Mouse (Mus musculus) cerebellum, adult 9-11 months (tissue): Measurements from ENCODE around the gene 4930407I10Rik.
A peak's percentile ranks its signal among the peaks of the same experiment; 100 is the strongest.

Source experiments
- DNase-seq: peaks from one replicate; pipeline ENCODE4 v3.0.0; 2022

The 4930407I10Rik gene

GRCm38 (mm10) chr15:82058719-82059201 is at the start of gene 4930407I10Rik:
4930407I10Rik (plus strand) TSS chr15:82059151.
- DNase-seq, result no peak

DNA sequence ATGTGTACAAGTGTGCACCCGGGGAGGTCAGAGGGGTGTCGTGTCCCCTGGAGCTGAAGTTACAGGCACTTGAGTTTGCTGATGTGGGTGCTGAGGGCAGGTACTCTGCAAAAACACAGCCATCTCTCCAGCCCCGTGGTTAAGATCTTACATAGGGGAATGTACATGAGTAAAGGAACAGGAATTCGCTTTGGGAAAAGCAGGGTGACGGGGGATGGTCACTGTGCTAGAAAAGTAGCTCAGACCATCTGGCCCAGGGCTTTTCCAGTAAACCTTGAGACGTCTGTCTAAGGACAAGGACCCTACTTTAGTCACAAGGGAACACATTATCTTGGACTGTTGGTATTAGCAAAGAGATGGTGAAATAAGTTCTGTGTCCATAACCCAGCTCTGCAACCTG is 47.0 kb upstream of the 4930407I10Rik start:
- DNase-seq, result no peak

GRCm38 (mm10) chr15:82014745-82015391 is 44.1 kb upstream of the 4930407I10Rik start:
- no peak for DNase-seq

DNA sequence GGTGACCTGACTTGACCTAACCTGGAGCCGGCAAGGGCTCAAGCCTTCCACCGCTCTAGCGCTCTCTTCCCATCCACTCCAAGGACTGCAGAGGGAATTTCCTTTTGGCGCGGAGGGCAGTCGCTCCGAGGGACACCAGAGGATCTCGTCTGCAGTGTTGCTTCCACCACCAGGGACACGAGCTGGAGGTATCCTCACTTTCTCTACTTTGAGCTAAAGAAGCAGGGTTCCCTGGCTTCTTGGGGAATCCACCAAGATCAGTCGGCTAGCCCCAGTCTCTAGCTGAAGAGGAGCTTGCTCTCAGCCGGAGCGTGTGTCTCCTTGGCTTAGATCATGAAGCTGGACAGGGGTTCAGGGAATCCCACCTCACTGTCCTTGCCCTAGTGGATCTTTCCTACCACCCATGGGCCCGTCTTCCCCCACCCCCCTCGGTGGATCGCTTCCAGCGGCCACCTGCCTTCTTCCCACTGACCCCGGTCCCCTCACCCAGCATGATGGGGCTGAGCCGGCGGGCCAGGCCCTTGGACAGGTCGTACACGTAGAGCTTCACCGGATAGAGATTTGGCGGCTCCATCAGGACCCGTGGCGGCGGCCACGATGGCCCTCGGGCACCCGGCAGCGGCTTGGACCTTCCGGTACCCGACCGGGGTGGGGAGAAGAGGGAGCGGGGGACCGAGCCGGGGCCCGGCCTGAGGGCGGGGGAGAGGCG is 43.4 kb upstream of the 4930407I10Rik start:
- DNase-seq, result peak; percentile 66

- DNase-seq, result peak; percentile 99
Measured at GRCm38 (mm10) chr15:82016101-82016808, 42.7 kb upstream of the 4930407I10Rik start.

DNA sequence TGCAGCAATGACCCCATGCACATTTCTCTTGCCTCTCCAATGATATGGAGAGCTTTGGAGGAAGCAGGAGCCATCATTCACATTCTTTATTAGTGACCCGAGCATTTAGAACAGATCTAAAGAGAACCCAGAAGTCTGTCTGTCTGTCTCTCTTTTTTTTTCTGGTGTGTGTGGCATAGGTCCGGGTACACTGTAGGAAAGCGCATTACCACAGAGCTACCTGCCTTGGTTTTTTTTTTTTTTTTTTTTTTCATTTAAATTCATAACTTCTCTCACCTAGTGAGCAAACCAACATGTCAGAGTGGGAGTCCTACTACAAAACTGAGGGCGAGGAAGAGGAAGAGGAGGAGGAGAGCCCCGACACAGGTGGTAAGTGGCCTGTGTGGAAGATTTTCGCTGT is 42.1 kb upstream of the 4930407I10Rik start:
- DNase-seq, result no peak

DNA sequence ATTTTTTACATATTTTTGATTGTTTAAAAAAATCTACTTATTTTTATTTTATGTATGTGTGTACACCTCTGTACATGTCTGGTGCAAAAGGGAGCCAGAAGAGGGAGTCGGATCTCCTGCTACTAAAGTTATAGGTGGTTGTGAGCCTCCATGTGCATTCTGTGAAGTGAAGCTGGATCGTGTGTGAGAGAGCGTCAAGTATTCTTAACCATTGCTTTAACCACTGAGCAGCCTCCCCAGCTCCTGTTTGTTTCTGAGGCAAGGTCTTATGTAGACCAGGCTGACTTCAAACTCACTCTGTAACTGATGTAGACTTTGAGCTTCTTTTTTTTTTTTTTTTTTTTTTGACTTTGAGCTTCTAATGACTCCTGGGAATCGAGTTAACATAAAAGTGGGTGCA is 41.5 kb upstream of the 4930407I10Rik start:
- no peak for DNase-seq

GRCm38 (mm10) chr15:82019288-82019687 is 39.7 kb upstream of the 4930407I10Rik start:
- no peak for DNase-seq

- no peak for DNase-seq
Measured at GRCm38 (mm10) chr15:82022535-82023088, 36.3 kb upstream of the 4930407I10Rik start.

DNA sequence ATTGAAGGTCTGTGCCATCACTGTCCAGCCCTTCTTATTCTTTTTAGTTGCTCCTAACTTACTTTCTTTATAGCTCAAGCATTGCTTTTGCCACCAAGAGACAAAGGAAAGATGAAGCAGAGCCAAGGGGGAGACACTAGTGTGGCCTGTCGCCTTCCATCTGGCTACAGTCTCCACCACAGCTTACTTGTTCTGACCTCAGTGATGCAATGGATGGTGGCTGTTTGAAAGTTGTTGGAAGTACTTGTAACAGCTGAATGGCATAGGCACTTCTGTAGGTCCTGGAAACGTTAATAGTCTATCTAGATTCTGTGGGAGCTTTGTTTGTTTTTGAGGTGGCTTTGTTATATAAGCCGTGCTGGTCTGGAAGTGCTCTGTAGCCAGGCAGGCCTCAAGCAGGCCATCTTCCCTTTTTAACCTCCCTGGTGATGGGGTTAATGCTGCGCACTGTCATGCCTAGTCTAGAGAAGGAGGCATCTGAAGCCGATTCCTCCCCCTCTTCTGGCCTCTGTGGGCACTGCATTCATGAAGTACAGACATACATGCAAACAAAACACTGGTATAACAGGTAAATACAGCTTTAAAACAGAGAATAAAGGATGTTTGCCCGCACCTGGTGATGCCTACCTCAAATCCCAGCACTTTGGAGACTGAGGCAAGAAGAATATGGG is 34.9 kb upstream of the 4930407I10Rik start:
- no peak for DNase-seq

- no peak for DNase-seq
Measured at GRCm38 (mm10) chr15:82027276-82027675, 31.7 kb upstream of the 4930407I10Rik start.

DNA sequence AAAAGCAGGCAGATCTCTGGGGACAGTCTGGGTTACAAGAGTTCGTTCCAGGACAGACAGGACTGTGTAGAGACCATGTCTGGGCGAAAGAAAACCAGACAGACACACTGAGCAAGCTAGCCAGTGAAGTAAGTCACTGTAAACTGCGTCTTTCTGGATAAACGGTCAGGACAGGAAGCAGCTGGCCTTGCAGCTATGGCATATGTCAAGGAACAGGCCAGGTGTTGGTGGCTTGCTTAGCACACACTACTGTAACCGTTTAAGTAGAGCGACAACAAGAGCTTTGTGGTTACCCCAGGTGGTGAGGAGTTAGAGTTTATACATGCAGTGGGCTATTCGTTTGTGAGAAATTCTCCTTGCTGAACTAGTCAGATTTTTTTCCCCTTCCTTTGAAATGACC is 31.2 kb upstream of the 4930407I10Rik start:
- DNase-seq, result no peak

DNA sequence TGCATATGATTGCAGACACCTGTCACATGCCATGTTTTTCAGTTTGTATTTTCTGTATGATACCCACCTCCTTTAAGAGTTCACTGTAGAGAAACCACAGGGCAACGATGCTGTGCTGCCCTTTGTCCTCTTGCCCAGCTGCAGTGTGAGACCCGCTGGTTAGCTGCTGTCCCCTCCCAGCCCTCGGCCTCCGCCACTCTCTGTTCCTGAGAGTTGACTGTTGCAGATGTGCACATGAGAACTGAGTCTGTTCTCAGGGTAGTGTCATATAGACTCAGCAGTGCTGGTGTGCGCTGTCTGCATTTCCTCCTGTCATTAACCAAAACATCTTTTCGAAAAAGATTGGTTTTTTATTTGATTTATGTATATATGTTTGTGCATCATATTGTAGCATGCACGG is 26.6 kb upstream of the 4930407I10Rik start:
- DNase-seq, result no peak

- DNase-seq, result no peak
Measured at GRCm38 (mm10) chr15:82033762-82034161, 25.2 kb upstream of the 4930407I10Rik start, which contains the start of gene Desi1. Desi1 (minus strand) TSS chr15:82033862.

DNA sequence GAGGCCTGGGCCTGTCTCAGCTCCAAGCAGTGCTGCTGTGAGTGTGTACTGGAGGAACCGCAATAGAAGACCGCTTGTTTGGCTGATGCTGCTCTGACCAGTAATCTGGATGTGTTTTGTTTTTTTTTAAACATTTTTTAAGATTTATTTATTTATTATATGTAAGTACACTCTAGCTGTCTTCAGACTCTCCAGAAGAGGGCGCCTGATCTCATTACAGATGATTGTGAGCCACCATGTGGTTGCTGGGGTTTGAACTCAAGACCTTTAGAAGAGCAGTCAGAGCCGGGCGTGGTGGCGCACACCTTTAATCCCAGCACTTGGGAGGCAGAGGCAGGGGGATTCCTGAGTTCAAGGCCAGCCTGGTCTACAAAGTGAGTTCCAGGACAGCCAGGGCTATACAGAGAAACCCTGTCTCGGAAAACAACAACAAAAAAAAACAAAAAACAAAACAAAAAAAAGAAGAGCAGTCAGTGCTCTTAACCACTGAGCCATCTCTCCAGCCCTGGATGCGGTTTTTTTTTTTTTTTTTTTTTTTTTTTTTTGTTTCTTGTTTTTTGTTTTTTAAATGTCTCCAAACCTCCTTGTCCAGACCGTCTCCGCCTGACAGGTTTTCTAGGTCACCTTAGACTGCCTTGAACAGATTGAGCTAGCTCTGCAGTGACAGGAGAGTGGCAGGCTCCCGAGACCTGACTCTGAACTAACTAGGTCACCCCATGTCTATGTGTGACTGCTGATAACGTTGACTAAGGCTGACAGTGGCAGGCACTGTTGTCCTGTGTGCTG is 22.9 kb upstream of the 4930407I10Rik start:
- DNase-seq, result no peak

GRCm38 (mm10) chr15:82040650-82041049 is 18.3 kb upstream of the 4930407I10Rik start:
- no peak for DNase-seq

DNA sequence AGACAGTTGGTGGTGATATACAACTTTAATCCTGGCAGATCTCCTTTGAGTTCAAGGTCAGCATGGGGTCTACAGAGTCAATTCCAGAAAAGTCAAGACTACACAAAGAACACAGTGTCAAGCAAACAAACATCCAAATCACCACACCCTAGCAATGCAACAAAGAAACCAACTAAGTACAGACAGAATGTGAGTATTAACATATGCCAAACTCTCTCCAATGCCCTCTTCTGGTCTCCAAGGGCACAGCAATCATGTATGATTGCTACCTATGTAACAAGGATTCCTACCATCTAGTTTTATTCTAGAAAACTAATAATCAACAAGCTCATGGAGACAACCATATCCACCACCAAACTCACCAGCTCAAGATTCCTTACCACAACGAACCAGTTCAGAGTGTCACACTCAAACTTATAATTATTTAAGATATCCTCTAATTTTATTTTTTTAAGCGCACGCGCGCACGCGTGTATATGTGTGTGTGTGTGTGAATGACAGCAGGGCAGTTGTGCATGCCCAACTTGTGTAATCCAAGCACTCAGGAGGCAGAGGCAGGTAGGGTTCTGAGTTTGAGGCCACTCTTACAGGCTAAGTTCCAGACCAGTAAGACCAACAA is 14.7 kb upstream of the 4930407I10Rik start:
- no peak for DNase-seq

DNA sequence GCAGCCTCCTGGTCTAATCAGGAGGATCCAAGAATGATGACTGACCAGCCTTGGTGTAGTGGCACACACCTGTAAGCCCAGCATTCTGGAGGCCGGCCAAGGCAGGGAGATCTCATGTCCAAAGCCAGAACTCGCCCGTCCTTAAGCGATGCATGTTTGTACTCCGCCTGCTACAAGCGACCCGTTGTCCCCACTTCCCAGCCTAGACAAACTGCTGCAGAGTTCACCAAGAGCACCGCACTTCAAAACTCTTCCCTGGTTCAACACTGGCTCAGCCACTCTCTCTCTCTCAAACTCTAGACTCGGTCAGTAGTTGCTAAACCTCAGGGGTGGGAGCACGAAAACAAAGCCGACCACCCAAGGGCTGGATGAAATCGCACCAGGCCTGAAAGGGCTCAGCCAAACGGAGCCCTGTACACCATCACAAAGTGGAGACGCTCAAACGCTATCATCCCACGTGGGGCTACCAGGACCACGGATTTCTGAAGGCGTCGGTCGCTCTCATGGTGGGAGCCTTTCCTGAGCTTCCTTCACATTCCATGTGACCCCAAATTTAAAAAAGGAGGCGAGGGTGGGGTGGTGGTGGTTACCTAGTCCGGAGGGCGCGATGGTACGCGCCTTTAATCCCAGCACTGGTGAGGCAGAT is 12.6 kb upstream of the 4930407I10Rik start:
- DNase-seq, result peak; percentile 33

GRCm38 (mm10) chr15:82047080-82047883 is 11.7 kb upstream of the 4930407I10Rik start, which contains the start of gene Snu13:
Snu13 (minus strand) TSS chr15:82047598.
- DNase-seq, result peak; percentile 91

DNA sequence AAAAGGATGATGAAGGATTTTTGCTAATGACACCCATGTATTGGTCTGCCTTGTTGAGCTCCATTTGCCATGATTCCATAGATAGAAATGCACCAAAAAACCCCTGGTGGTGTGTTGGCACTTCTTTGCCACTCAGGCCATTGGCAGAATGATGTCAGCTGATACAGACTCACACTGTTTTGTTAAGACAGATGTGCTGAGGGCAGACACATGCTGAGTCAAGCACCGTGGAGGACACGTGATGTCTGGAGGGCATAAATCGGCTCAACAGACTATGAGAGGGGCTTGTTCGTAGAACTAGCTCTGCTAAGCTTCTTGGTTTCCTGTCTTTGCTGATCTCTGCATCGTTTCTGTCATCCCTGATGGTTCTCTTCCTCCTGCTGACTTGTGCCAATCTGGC is 6.4 kb upstream of the 4930407I10Rik start:
- no peak for DNase-seq
